In genomic region chr7:6825966-6826647, GRCm38 (mm10) we compare ENCODE assay signal across 11 mouse cellular contexts.
DNase-seq lines count a peak whose midpoint lies in the region; ATAC-seq and TF ChIP-seq lines count a peak whose summit lies in the region.
"Had no signal": no experiment of that assay in that cellular context is flagged by ENCODE, and none has a peak within 500 bp of the region (broad histone marks: within the 10 kb centered on the region; RNA-seq: fewer than 3 reads in every experiment).

No protein-coding gene starts in this region.

- H3K4me1 ChIP-seq in lung, embryonic 16.5 days (replicated peaks; ENCODE audit: control insufficient read depth, insufficient read depth, low read length), result no peaks in the 10 kb centered on the region; the same call in 1 of the 2 replicates

- no peak for TF ChIP-seq CTCF in gastrocnemius, adult 2 months (IDR thresholded peaks at IDR 0.05)

- 52% methylated on average over 11 of the region's 11 CpGs for WGBS in lung, embryonic 16.5 days

- H3K36me3 ChIP-seq in lung, embryonic 16.5 days (ENCODE audit: control insufficient read depth, insufficient read depth, low read length), result no peaks in the 10 kb centered on the region
- H3K36me3 ChIP-seq: hindbrain, embryonic 12.5 days; neural tube, embryonic 13.5 days had no signal

- intact Hi-C loops in gastrocnemius, adult 2 months (cut with DNase I), result loop anchor here (5.0 to 10.0 kb wide), 2 partner anchors 89 to 94 kb away; partner anchors contain the start of genes Peg3 and Usp29

- peak overlapping the region; percentile 65 for H3K27ac ChIP-seq in gastrocnemius, adult 2 months
- 0 out of 2 replicates have a peak overlapping the region, but pooled peaks have one; percentile 40 for H3K27ac ChIP-seq in lung, embryonic 16.5 days (ENCODE audit: low read length)
- H3K27ac ChIP-seq: hindbrain, embryonic 12.5 days; liver, embryonic 14.5 days; neural tube, embryonic 13.5 days had no signal

- H3K4me2 ChIP-seq in lung, embryonic 16.5 days (ENCODE audit: low read depth, low read length), result no peak overlapping the region
- H3K4me2 ChIP-seq: hindbrain, embryonic 12.5 days; neural tube, embryonic 13.5 days had no signal

- peak; percentile 35 for DNase-seq in adrenal gland, adult 8-10 months
- peak; percentile 67 for DNase-seq in gastrocnemius, adult 2 months
- peak; percentile 64 for DNase-seq in kidney, adult 11 months
- DNase-seq in thymus, postnatal 14 days, result no peak
- no peak for DNase-seq in cerebellum, postnatal 14 days
- no peak for DNase-seq in spleen, postnatal 10 days (ENCODE audit: low spot score in 2 of 2)
- DNase-seq in layer of hippocampus, postnatal 10 days (ENCODE audit: low spot score in 2 of 2), result no peak

- no peak overlapping the region; the same call in 1 of the 2 replicates for H3K4me3 ChIP-seq in gastrocnemius, adult 2 months
- H3K4me3 ChIP-seq in lung, embryonic 16.5 days (ENCODE audit: low read length), result no peak overlapping the region
- H3K4me3 ChIP-seq: hindbrain, embryonic 12.5 days; neural tube, embryonic 13.5 days had no signal

- no peaks in the 10 kb centered on the region for H3K27me3 ChIP-seq in lung, embryonic 16.5 days (ENCODE audit: control insufficient read depth, insufficient read depth, low read depth, low read length)
- H3K27me3 ChIP-seq: hindbrain, embryonic 12.5 days; neural tube, embryonic 13.5 days had no signal

- ATAC-seq in lung, embryonic 16.5 days (ENCODE audit: low read depth), result peak; percentile 94

- no peaks in the 10 kb centered on the region for H3K9me3 ChIP-seq in lung, embryonic 16.5 days (ENCODE audit: control insufficient read depth, low read length)
- H3K9me3 ChIP-seq: hindbrain, embryonic 12.5 days; neural tube, embryonic 13.5 days had no signal

- H3K9ac ChIP-seq in lung, embryonic 16.5 days (ENCODE audit: low read length), result no peak overlapping the region
- H3K9ac ChIP-seq: hindbrain, embryonic 12.5 days; liver, embryonic 14.5 days; neural tube, embryonic 13.5 days had no signal

Comparison
In these comparisons a context has a peak if more than half of its experiments do, and no peak if none do; other contexts are left out.
1. DNase-seq: peak in adrenal gland, adult 8-10 months (single experiment), gastrocnemius, adult 2 months (single experiment) and kidney, adult 11 months (single experiment); none in thymus, postnatal 14 days (single experiment), cerebellum, postnatal 14 days (0 of 2), spleen, postnatal 10 days (0 of 2) and layer of hippocampus, postnatal 10 days (0 of 2).